Mouse (Mus musculus): ENCODE measurements around the gene Gtse1. TPM values are rescaled to one million over a fixed set of nuclear protein-coding genes. Genes with fewer than 3 reads are reported as not detected.
"Not testable (repeated sequence)": the region's sequence is repeated elsewhere in the genome, so short reads cannot be mapped to it uniquely, and the experiment has no call there.

Gtse1 gene
- polyA plus RNA-seq, 1 experiment from 2014 or later = 31.6 TPM

DNA sequence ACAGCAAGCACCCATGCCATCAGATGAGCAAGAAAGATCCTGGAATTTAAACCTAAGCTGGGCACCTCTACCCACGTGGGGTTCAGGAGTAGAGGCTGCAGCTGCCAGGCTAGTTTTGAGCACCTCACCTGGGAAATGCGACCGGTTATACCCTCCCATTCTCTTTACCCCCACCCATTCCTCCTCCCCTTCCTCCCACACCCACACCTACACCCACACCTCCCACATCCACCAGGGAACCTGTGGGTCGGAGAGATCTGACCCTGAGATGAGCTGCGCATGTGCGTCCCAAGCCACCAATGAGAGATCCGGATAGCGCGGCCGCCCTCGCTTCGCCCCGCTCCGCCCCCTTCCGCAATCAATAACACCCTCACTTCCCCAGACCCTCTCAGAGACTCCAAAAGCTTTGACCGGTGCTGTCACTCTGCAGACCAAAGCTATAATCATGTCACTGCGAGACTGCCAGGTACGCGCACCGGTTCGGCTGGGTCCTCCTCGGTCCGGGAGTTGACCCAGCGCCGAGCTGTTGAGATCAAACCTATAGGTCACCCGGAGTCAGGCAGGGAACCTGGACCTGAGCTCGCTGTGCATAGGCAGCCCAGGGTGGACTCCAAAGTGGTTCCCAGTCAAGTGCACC lies 27.5 kb upstream of the Gtse1 start, which contains the start of gene Ttc38:
Gene Ttc38, plus strand, starts transcription at position 353 of the 637 bp plus-strand sequence.
- H3K4me3 ChIP-seq = peak within 1 kb of the TSS; percentile 61
- WGBS = 3% methylated on average over 27 of the region's 27 CpGs
- no peak within 1 kb of the TSS for H3K27ac ChIP-seq (ENCODE audit: poor library complexity, severe bottlenecking)
- H3K27me3 ChIP-seq (replicated peaks) = no peaks in the 10 kb centered on the region; the same call in 1 of the 2 replicates
- peak within 1 kb of the TSS; percentile 92 for H3K4me2 ChIP-seq
- no peaks in the 10 kb centered on the region for H3K9me3 ChIP-seq (replicated peaks)
- peaks cover 12% of the 10 kb centered on the region; the same call in 1 of the 2 replicates for H3K4me1 ChIP-seq (replicated peaks)
- ATAC-seq (ENCODE audit: insufficient number of reproducible peaks, low FRiP score) = peak; percentile 85
- H3K36me3 ChIP-seq = no peaks in the 10 kb centered on the region
- H3K9ac ChIP-seq = peak within 1 kb of the TSS; percentile 63

DNA sequence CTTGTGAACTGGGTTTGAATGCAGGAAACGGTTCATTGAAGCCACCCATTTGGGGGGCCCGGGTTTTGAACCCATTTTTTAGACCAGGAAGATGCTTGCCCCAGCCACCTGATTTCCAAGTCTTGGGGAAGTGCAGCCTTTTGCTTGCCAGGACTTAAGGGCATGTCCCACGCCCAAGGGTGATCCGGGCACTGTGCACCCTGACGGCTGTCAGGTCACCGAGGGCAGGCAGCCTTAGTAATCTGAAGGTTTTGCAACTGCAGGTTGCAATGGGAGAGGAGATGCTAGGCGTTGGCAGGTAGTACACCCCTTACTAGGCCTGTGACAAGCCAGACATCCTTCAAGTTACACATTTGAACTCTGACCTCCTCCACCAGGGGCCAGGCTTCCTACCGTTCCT lies 26.9 kb upstream of the Gtse1 start:
- Histone ChIP-seq H3K36me3 (no peaks in the 10 kb centered on the region), H3K27me3 (replicated peaks) (no peaks in the 10 kb centered on the region; the same call in 1 of the 2 replicates), H3K4me3 (peak overlapping the region; percentile 61), H3K4me1 (replicated peaks) (peaks cover 9% of the 10 kb centered on the region; the same call in 1 of the 2 replicates), H3K9me3 (replicated peaks) (no peaks in the 10 kb centered on the region), H3K9ac (peak overlapping the region; percentile 63), H3K4me2 (peak overlapping the region; percentile 92), H3K27ac (ENCODE audit: poor library complexity, severe bottlenecking) (no peak overlapping the region)
- ATAC-seq (ENCODE audit: insufficient number of reproducible peaks, low FRiP score) = no peak
- 55% methylated on average over 8 of the region's 8 CpGs for WGBS

DNA sequence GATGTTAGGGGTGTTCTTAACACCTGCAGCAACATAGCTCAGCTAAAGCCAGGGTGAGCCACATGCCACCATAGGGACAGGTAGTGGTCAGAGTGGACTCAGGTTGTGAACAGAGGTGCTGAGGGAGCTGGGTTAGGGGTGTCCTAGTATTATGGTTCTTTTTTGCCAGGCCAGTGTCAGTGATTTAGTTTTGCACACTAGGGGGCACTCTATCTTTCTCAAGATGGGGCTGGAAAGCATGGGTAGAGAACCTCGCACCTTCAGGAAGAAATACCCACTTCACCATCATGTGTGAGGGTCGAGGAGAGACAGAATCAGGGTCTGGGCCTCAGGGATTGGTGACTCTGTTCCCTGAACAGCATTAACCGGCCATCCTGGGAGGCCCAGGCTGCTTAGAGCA lies 24.2 kb upstream of the Gtse1 start:
- no peak overlapping the region for H3K27ac ChIP-seq (ENCODE audit: poor library complexity, severe bottlenecking)
- WGBS = 52% methylated on average over 3 of the region's 3 CpGs
- H3K4me3 ChIP-seq = no peak overlapping the region
- no peaks in the 10 kb centered on the region; the same call in 1 of the 2 replicates for H3K27me3 ChIP-seq (replicated peaks)
- no peaks in the 10 kb centered on the region for H3K9me3 ChIP-seq (replicated peaks)
- no peak for ATAC-seq (ENCODE audit: insufficient number of reproducible peaks, low FRiP score)
- H3K4me1 ChIP-seq (replicated peaks) = peaks cover 9% of the 10 kb centered on the region; the same call in 1 of the 2 replicates
- no peak overlapping the region for H3K4me2 ChIP-seq
- H3K9ac ChIP-seq = no peak overlapping the region
- H3K36me3 ChIP-seq = no peaks in the 10 kb centered on the region

DNA sequence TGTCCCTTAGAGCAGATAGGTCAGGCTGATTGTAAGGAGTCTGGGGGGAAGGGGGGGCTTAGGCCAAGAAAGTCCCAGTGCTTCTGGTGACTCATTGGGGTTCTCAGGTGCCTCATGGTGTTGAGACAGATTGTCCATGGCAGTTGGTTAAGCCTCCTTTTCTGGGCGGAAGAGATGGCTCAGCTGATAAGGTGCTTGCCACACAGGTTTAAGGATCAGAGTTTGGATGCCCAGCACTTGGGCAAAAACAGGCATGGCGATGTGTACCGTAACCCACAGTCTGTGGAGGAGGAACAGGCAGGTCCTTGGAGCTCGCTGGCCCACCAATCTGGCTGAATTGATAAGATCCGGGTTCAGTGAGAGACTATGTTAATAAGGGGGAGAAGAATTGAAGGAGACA lies 22.7 kb upstream of the Gtse1 start:
- H3K4me3 ChIP-seq = no peak overlapping the region
- no peaks in the 10 kb centered on the region for H3K36me3 ChIP-seq
- no peak for ATAC-seq (ENCODE audit: insufficient number of reproducible peaks, low FRiP score)
- H3K27me3 ChIP-seq (replicated peaks) = no peaks in the 10 kb centered on the region
- no peaks in the 10 kb centered on the region for H3K9me3 ChIP-seq (replicated peaks)
- no peak overlapping the region for H3K4me2 ChIP-seq
- H3K9ac ChIP-seq = no peak overlapping the region
- WGBS = 84% methylated on average over 5 of the region's 5 CpGs
- peaks cover 4% of the 10 kb centered on the region; the same call in 1 of the 2 replicates for H3K4me1 ChIP-seq (replicated peaks)
- H3K27ac ChIP-seq (ENCODE audit: poor library complexity, severe bottlenecking) = no peak overlapping the region

DNA sequence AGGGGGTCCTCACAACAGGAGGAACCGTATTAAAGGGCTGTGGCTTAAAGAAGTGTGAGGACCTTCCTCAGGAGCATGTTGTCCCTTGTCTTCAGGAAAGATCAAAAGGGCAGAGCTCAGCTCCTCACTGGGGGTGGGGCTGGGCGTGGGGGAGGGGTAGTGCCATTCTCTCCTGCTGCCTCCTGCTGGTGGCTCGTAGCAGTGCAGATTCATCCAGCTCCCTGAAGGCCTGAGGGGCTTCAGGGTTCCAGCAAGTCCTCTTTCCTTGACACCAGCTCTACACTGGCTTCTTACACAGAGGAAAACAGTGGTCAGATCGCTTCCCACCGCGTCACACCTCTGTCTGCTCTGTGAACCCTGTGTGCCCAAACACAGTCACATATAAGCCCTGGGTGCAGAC lies 18.6 kb upstream of the Gtse1 start:
- Histone ChIP-seq H3K9me3 (replicated peaks) (no peaks in the 10 kb centered on the region), H3K4me3 (no peak overlapping the region), H3K4me2 (no peak overlapping the region), H3K36me3 (no peaks in the 10 kb centered on the region), H3K4me1 (replicated peaks) (no peaks in the 10 kb centered on the region), H3K9ac (no peak overlapping the region), H3K27me3 (replicated peaks) (peaks cover 4% of the 10 kb centered on the region; the same call in 1 of the 2 replicates), H3K27ac (ENCODE audit: poor library complexity, severe bottlenecking) (no peak overlapping the region)
- ATAC-seq (ENCODE audit: insufficient number of reproducible peaks, low FRiP score) = no peak
- WGBS = 25% methylated on average over 6 of the region's 6 CpGs

DNA sequence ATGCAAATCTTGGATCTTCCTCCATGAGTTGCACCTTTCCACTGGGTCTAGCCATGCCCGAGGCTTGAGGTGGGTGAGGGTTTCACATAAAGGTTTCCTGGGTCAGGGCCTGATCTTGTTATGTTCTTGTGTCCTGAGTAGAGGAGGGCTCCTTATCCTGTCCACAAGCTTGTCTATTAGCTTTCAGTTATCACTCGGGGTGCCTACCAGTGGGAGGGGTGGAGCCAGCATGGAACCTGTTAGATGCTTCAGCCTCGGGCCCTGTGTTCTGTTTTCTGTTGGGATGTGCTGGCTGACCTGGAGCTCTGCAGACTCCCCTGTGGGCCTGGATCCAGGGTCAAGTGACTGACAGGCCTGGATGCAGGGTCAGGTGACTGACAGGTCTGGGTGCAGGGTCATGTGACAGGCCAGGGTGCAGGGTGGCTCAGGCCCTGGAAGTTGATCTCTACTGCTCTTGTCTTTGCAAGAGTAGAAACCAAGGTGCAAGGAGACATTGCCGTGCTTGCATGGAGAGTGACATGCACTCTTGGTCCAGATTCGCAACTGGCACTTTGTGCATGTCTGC lies 17.7 kb upstream of the Gtse1 start:
- no peak for ATAC-seq (ENCODE audit: insufficient number of reproducible peaks, low FRiP score)
- H3K4me1 ChIP-seq (replicated peaks) = no peaks in the 10 kb centered on the region
- no peak overlapping the region for H3K4me2 ChIP-seq
- H3K4me3 ChIP-seq = no peak overlapping the region
- H3K27ac ChIP-seq (ENCODE audit: poor library complexity, severe bottlenecking) = no peak overlapping the region
- no peaks in the 10 kb centered on the region for H3K9me3 ChIP-seq (replicated peaks)
- H3K9ac ChIP-seq = no peak overlapping the region
- peaks cover 4% of the 10 kb centered on the region; the same call in 1 of the 2 replicates for H3K27me3 ChIP-seq (replicated peaks)
- 65% methylated on average over 5 of the region's 5 CpGs for WGBS
- no peaks in the 10 kb centered on the region for H3K36me3 ChIP-seq

DNA sequence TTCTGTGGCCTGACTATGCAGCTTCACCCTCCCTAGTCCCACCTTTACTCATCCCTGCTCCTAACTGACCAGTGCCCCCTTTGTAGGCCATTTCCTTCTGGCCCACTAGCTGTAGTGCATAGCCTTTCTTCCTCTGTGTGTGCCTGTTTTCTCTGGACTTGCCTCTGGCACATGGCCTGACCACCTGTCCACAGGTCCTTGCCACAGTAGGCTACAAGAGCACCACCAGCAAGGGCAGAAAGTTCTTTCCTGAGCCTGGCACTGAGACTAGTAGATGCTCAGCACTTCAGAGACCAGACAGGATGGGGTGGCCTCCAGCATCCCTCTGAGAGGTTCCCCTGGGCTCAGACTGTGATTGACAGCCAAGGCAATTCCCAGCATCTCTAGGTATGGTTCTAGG lies 14.5 kb upstream of the Gtse1 start:
- ATAC-seq (ENCODE audit: insufficient number of reproducible peaks, low FRiP score) = no peak
- Histone ChIP-seq H3K27me3 (replicated peaks) (peaks cover 4% of the 10 kb centered on the region; the same call in 1 of the 2 replicates), H3K9ac (no peak overlapping the region), H3K4me1 (replicated peaks) (no peaks in the 10 kb centered on the region), H3K9me3 (replicated peaks) (no peaks in the 10 kb centered on the region), H3K4me3 (no peak overlapping the region), H3K36me3 (no peaks in the 10 kb centered on the region), H3K4me2 (no peak overlapping the region), H3K27ac (ENCODE audit: poor library complexity, severe bottlenecking) (no peak overlapping the region)

DNA sequence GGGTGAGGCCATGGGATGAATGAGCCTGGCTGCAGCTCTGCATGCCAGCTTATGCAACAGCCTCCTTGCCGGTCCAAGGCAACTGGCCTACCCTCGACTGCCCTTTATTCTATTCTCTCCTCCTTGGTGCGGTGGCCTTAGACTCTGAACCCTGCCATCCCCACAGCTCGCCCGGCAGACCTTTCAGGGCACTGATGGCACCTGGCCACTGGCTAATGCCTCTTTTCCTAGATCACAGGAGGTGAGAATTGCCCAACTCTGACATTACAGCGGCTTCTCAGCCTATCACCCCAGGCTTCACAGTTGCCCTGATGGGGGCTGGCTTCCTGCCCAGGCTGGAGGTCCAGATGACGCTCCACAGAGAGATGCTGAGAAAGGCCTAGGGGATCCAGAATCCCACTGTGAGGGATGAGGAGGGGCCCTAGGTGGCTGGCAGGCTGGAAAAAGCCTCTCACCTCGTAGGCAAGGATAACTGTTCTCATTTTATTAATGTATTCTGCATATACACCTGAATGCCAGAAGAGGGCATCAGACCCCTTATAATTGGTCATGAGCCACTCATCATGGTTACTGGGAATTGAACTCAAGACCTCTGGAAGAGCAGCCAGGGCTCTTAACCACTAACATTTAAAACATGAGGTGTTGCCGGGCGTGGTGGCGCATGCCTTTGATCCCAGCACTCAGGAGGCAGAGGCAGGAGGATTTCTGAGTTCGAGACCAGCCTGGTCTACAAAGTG lies 7.7 kb upstream of the Gtse1 start:
- Histone ChIP-seq H3K27me3 (replicated peaks) (no peaks in the 10 kb centered on the region), H3K27ac (ENCODE audit: poor library complexity, severe bottlenecking) (no peak overlapping the region), H3K4me2 (no peak overlapping the region), H3K36me3 (no peaks in the 10 kb centered on the region), H3K4me3 (no peak overlapping the region), H3K4me1 (replicated peaks) (no peaks in the 10 kb centered on the region), H3K9me3 (replicated peaks) (no peaks in the 10 kb centered on the region), H3K9ac (no peak overlapping the region)
- ATAC-seq (ENCODE audit: insufficient number of reproducible peaks, low FRiP score) = no peak
- WGBS = 74% methylated on average over 12 of the region's 12 CpGs

DNA sequence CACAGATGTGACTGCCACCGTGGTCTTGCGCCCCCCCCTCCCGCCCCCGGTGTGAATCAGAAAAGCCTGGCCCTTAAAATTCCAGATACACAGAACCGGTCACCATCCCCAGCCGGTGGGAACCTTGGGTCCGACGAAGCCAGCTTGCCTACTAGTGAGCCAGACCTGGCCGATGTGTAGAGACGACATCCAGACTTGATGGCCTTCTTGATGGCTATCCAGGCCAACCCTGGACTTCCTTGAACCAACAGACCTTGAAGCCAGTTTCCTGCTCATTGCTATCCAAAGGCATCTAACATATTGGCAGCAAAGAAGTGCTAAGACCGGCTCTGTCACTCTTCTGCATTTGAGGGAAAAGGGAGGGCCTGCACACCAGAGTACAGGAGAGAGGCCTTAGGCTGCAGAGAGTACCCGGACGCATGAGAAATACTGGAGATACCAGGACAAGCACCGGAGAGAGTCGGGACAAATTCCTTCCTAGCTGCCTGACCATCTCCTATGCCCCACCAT lies 510 bp upstream of the Gtse1 start:
- peak overlapping the region; percentile 67 for H3K9ac ChIP-seq
- WGBS = 10% methylated on average over 15 of the region's 15 CpGs
- peaks cover 25% of the 10 kb centered on the region for H3K36me3 ChIP-seq
- H3K9me3 ChIP-seq (replicated peaks) = no peaks in the 10 kb centered on the region
- H3K4me1 ChIP-seq (replicated peaks) = peaks cover 20% of the 10 kb centered on the region
- ATAC-seq (ENCODE audit: insufficient number of reproducible peaks, low FRiP score) = 0 out of 2 replicates have a peak, but pooled peaks have one; percentile 16
- peak overlapping the region; percentile 96 for H3K4me3 ChIP-seq
- H3K4me2 ChIP-seq = peak overlapping the region; percentile 89
- peak overlapping the region; percentile 39; the same call in 1 of the 2 replicates for H3K27ac ChIP-seq (ENCODE audit: poor library complexity, severe bottlenecking)
- no peaks in the 10 kb centered on the region for H3K27me3 ChIP-seq (replicated peaks)

DNA sequence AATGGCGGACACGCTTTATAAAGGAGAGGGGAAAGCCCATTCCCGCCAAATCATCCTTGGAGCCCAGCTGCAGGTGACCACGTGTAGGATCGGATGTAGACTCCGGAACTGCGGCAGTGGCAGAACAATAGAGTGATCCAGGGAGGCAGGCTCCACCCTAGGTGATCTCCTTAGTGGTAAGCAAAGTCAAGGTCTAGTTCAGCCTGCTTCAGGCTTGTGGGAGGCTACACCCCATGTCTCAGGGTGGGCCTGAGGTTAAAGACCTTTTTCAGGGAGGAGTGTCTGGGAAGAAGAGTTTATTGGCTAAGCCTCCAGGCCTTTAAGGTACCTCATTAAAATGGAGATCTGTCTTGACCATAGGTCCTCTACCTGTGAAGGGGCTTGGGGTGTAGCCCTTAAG lies 6.4 kb downstream of the Gtse1 start:
- 89% methylated on average over 7 of the region's 7 CpGs for WGBS
- not testable (repeated sequence) for H3K9ac ChIP-seq; H3K4me3 ChIP-seq; H3K27ac ChIP-seq (ENCODE audit: poor library complexity, severe bottlenecking); ATAC-seq (ENCODE audit: insufficient number of reproducible peaks, low FRiP score); H3K9me3 ChIP-seq (replicated peaks); H3K4me1 ChIP-seq (replicated peaks); H3K27me3 ChIP-seq (replicated peaks); H3K4me2 ChIP-seq
- peaks cover 89% of the 10 kb centered on the region for H3K36me3 ChIP-seq

DNA sequence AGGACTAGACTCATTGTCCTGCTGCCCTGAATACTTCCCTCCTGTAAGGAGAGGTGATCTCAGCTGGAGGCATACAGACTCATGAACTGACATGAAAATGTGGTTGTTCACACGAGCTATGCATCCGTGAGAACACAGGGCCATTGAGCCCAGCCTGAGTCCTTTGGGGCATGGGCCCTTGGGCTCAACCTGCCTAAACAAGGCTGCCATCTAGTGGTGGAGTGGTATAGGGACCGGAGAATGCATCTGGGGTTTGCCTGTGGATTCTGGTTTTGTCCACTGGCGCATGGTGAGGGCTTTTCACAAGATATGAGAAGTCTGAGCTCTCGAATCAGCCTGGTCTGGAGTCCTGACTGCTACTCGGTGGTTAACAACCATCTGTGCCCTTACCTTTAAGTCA lies 8.2 kb downstream of the Gtse1 start:
- no peak overlapping the region for H3K4me2 ChIP-seq
- H3K9me3 ChIP-seq (replicated peaks) = no peaks in the 10 kb centered on the region
- no peak overlapping the region for H3K9ac ChIP-seq
- no peaks in the 10 kb centered on the region for H3K27me3 ChIP-seq (replicated peaks)
- H3K27ac ChIP-seq (ENCODE audit: poor library complexity, severe bottlenecking) = no peak overlapping the region
- H3K4me1 ChIP-seq (replicated peaks) = no peaks in the 10 kb centered on the region
- no peak for ATAC-seq (ENCODE audit: insufficient number of reproducible peaks, low FRiP score)
- WGBS = 54% methylated on average over 6 of the region's 6 CpGs
- peaks cover 94% of the 10 kb centered on the region for H3K36me3 ChIP-seq
- H3K4me3 ChIP-seq = no peak overlapping the region
